Mouse (Mus musculus): ENCODE results near the gene Scrg1.
"Not testable (repeated sequence)": the region's sequence is repeated elsewhere in the genome, so short reads cannot be mapped to it uniquely, and the experiment has no call there.

Gene Scrg1

DNA sequence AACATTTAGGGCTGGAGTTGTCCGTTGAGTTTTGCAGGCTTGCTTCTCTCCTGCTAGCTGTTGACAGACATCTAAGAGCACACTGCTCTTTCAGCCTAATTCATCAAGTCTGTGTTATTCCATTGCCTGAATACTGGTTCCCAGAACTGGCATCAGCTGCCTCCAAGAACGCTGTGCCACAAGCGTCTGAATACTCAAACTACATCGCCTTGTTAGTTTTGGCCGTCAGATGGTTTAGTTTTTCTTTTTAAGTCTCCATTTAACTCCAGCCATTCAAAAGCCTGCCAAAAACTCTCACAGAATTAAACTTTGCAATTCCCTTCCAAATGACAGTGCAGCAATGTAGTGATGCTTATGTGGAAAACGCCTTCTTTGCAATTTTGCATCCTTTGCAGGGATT is 1.4 kb downstream of the Scrg1 start:
- DNase-seq = no peak

GRCm38 (mm10) chr8:57457942-57458341 is 2.2 kb downstream of the Scrg1 start:
- DNase-seq = no peak

- DNase-seq = no peak
Measured at GRCm38 (mm10) chr8:57462839-57463238, 7.1 kb downstream of the Scrg1 start.

- DNase-seq = no peak
Measured at GRCm38 (mm10) chr8:57463757-57464156, 8.0 kb downstream of the Scrg1 start.

GRCm38 (mm10) chr8:57468624-57469023 is 12.9 kb downstream of the Scrg1 start:
- DNase-seq = no peak

GRCm38 (mm10) chr8:57470863-57471262 is 15.1 kb downstream of the Scrg1 start:
- no peak for DNase-seq

- DNase-seq = no peak
Measured at GRCm38 (mm10) chr8:57473751-57474150, 18.0 kb downstream of the Scrg1 start.

- DNase-seq = no peak
Measured at GRCm38 (mm10) chr8:57478406-57478805, 22.7 kb downstream of the Scrg1 start.

- DNase-seq = no peak
Measured at GRCm38 (mm10) chr8:57479700-57480099, 24.0 kb downstream of the Scrg1 start.

- DNase-seq = no peak
Measured at GRCm38 (mm10) chr8:57480606-57481005, 24.9 kb downstream of the Scrg1 start.

- peak; percentile 19 to 53 for DNase-seq
Measured at GRCm38 (mm10) chr8:57486491-57487440, 31.0 kb downstream of the Scrg1 start.

- DNase-seq = peak; percentile 100
Measured at GRCm38 (mm10) chr8:57487441-57488155, 31.9 kb downstream of the Scrg1 start, which contains the start of gene Sap30. TSS of gene Sap30 (minus strand) at chr8:57487860.

- peak; percentile 82 to 84 for DNase-seq
Measured at GRCm38 (mm10) chr8:57488312-57488765, 32.6 kb downstream of the Scrg1 start.

DNA sequence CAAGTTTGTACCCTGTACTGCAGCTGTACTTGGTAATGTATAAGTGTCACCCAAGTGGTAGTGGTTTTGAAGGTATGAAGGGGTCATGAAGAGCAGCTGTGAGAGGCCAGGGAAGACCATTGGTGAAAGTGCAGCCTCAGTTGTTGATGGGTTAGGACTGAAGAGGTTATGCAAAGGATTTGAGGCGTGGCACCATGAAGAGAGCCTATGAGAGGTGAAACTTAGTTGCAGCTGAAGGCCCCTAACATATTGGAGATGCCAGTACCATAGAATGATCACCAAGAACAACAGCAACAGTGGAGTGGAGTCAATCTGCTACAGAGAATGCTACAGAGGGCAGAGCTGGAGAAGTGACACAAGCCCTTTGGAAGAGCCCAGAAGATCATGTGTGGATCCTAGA is 33.6 kb downstream of the Scrg1 start:
- no peak for DNase-seq

DNA sequence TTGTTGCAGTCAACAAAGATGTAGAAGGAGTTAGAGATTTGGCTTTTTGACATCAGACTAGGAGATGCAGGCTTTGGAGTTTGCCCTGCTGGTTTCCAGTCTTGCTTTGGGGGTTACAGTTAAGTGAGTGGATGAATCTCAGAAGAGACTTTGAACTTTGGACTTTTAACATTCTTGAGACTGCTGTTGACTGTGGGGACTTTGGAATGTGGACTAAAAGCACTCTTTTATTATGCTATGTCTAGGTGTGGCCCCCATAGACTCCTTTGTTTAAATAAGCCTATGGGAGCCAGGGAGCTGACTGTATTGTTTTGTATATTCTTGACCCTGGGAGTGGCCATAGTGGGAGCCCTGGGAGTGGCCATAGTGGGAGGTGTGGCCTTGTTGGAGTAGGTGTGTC is 34.2 kb downstream of the Scrg1 start:
- DNase-seq = no peak

- DNase-seq = no peak
Measured at GRCm38 (mm10) chr8:57491873-57492272, 36.1 kb downstream of the Scrg1 start.

- no peak for DNase-seq
Measured at GRCm38 (mm10) chr8:57498494-57498846, 42.7 kb downstream of the Scrg1 start.

GRCm38 (mm10) chr8:57498847-57499511 is 43.3 kb downstream of the Scrg1 start:
- no peak for DNase-seq

GRCm38 (mm10) chr8:57503641-57504040 is 47.9 kb downstream of the Scrg1 start:
- DNase-seq = peak; percentile 90 to 91

DNA sequence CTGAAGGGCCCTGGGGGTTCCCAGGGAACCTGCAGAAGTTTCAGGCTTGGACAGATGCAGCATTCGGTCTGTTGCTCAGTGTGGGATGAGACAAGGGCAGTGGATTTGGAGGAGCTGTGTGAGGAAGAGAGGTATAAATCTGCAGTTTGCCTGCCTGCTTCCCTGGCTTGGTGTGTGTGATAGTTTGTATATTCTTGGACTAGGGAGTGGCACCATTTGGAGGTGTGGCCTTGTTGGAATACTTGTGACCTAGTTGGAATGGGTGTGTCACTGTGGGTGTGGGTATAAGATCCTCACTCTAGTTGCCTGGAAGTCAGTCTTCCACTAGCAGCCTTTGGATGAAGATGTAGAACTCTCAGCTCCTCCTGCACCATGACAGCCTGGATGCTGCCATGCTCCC is 49.8 kb downstream of the Scrg1 start:
- DNase-seq = not testable (repeated sequence)

GRCm38 (mm10) chr8:57507556-57508063 is 51.9 kb downstream of the Scrg1 start:
- no peak for DNase-seq

GRCm38 (mm10) chr8:57508657-57509056 is 52.9 kb downstream of the Scrg1 start:
- DNase-seq = no peak

- DNase-seq = peak in 1 of 2 experiments; percentile 13
Measured at GRCm38 (mm10) chr8:57510791-57511315, 55.1 kb downstream of the Scrg1 start.
